Mouse (Mus musculus): ENCODE measurements at regions not wholly inside any gene's neighbourhood (a gene's known extent, or its start where the extent isn't known, plus 50 kb on each side); places are given as distances from the start of the nearest gene placed in this dataset.
A peak's percentile ranks its signal among the peaks of the same experiment; 100 is the strongest.

GRCm38 (mm10) chr6:50783494-50783893, 129.3 kb upstream of the Npvf start:
- Histone ChIP-seq H3K4me1 (ENCODE audit: control insufficient read depth, insufficient read depth, low read length) (no peaks in the 10 kb centered on the region), H3K4me3 (ENCODE audit: low read depth, low read length) (no peak overlapping the region), H3K9me3 (ENCODE audit: control insufficient read depth, low read length) (no peaks in the 10 kb centered on the region), H3K9ac (ENCODE audit: low read length) (no peak overlapping the region), H3K27ac (replicated peaks; ENCODE audit: low read depth, low read length) (no peak overlapping the region), H3K4me2 (ENCODE audit: low read depth, severe bottlenecking) (no peak overlapping the region), H3K27me3 (ENCODE audit: control insufficient read depth, insufficient read depth, low read length) (no peaks in the 10 kb centered on the region), H3K36me3 (ENCODE audit: control insufficient read depth, insufficient read depth, low read length) (no peaks in the 10 kb centered on the region)
- no peak for DNase-seq (ENCODE audit: low spot score)
- ATAC-seq (ENCODE audit: insufficient number of reproducible peaks, low FRiP score, low TSS enrichment, low read depth): no peak
- WGBS: 77% methylated on average over 10 of the region's 10 CpGs

DNA sequence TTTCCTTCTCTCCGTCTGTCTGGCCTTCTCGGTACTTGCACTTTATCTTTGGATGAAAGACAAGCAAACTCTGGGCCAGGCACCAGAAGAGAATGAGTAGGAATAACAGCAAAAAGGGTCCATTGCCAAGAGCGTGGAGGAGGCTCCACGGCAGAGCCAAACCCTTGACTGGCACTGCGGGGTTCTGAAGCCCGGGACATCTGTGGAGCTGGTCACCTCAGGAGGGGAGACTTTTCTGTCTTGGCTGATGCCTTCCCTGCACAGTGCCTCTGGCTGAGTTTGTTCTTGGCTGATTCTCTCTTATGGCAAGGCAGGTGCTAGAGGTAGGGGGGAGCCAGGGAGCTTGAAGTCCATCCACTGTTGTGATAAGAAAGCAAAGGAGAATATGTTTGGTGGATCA, 130.1 kb upstream of the Npvf start:
- Histone ChIP-seq H3K27me3 (ENCODE audit: control insufficient read depth, insufficient read depth, low read length) (no peaks in the 10 kb centered on the region), H3K27ac (replicated peaks; ENCODE audit: low read depth, low read length) (no peak overlapping the region)

GRCm38 (mm10) chr6:50787666-50788065, 133.4 kb upstream of the Npvf start:
- Histone ChIP-seq H3K36me3 (ENCODE audit: control insufficient read depth, insufficient read depth, low read length) (no peaks in the 10 kb centered on the region), H3K4me3 (ENCODE audit: low read depth, low read length) (no peak overlapping the region), H3K4me2 (ENCODE audit: low read depth, severe bottlenecking) (no peak overlapping the region), H3K27me3 (ENCODE audit: control insufficient read depth, insufficient read depth, low read length) (no peaks in the 10 kb centered on the region), H3K27ac (replicated peaks; ENCODE audit: low read depth, low read length) (no peak overlapping the region), H3K4me1 (ENCODE audit: control insufficient read depth, insufficient read depth, low read length) (no peaks in the 10 kb centered on the region), H3K9me3 (ENCODE audit: control insufficient read depth, low read length) (no peaks in the 10 kb centered on the region), H3K9ac (ENCODE audit: low read length) (no peak overlapping the region)
- DNase-seq (ENCODE audit: low spot score) (no peak), ATAC-seq (ENCODE audit: insufficient number of reproducible peaks, low FRiP score, low TSS enrichment, low read depth) (no peak)
- 94% methylated on average over 8 of the region's 8 CpGs for WGBS

More for the DNA sequence above, 130.1 kb upstream of the Npvf start:
- Histone ChIP-seq H3K4me2 (ENCODE audit: low read depth, severe bottlenecking) (no peak overlapping the region), H3K9ac (ENCODE audit: low read length) (no peak overlapping the region), H3K36me3 (ENCODE audit: control insufficient read depth, insufficient read depth, low read length) (no peaks in the 10 kb centered on the region), H3K4me3 (ENCODE audit: low read depth, low read length) (no peak overlapping the region), H3K9me3 (ENCODE audit: control insufficient read depth, low read length) (no peaks in the 10 kb centered on the region), H3K4me1 (ENCODE audit: control insufficient read depth, insufficient read depth, low read length) (no peaks in the 10 kb centered on the region)
- DNase-seq (ENCODE audit: low spot score) (no peak), ATAC-seq (ENCODE audit: insufficient number of reproducible peaks, low FRiP score, low TSS enrichment, low read depth) (no peak)
- 93% methylated on average over 6 of the region's 6 CpGs for WGBS

DNA sequence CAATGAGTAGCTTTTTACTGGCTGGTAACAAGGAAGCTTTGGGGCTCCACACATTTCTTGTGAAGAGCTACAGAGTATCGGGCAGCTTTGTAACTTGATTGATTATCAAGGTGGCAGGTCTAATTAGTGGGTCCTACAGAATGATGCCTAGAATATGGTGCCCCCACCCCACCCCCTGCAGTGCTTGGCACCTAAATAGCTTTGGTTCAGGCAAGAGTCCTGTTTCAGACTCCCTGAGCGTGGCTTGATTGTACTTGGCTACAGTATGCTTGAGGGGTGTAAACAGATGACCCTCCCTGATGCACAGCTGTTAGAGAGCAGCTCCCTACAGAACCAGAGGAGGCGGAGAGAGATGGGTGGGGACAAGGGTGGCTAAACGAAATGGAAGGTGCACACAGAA, 145.7 kb upstream of the Npvf start:
- WGBS: 29% methylated on average over 4 of the region's 4 CpGs
- H3K27me3 ChIP-seq (ENCODE audit: control insufficient read depth, insufficient read depth, low read length): no peaks in the 10 kb centered on the region
- H3K36me3 ChIP-seq (ENCODE audit: control insufficient read depth, insufficient read depth, low read length): no peaks in the 10 kb centered on the region
- no peaks in the 10 kb centered on the region for H3K9me3 ChIP-seq (ENCODE audit: control insufficient read depth, low read length)
- H3K9ac ChIP-seq (ENCODE audit: low read length): no peak overlapping the region
- no peak overlapping the region for H3K4me2 ChIP-seq (ENCODE audit: low read depth, severe bottlenecking)
- ATAC-seq (ENCODE audit: insufficient number of reproducible peaks, low FRiP score, low TSS enrichment, low read depth): no peak
- peaks cover 4% of the 10 kb centered on the region for H3K4me1 ChIP-seq (ENCODE audit: control insufficient read depth, insufficient read depth, low read length)
- no peak for DNase-seq (ENCODE audit: low spot score)
- no peak overlapping the region for H3K4me3 ChIP-seq (ENCODE audit: low read depth, low read length)
- no peak overlapping the region for H3K27ac ChIP-seq (replicated peaks; ENCODE audit: low read depth, low read length)

GRCm38 (mm10) chr6:50802956-50803355, 148.7 kb upstream of the Npvf start:
- H3K4me2 ChIP-seq (ENCODE audit: low read depth, severe bottlenecking): no peak overlapping the region
- H3K27me3 ChIP-seq (ENCODE audit: control insufficient read depth, insufficient read depth, low read length): no peaks in the 10 kb centered on the region
- no peaks in the 10 kb centered on the region for H3K36me3 ChIP-seq (ENCODE audit: control insufficient read depth, insufficient read depth, low read length)
- H3K27ac ChIP-seq (replicated peaks; ENCODE audit: low read depth, low read length): no peak overlapping the region
- DNase-seq (ENCODE audit: low spot score): no peak
- no peak overlapping the region for H3K4me3 ChIP-seq (ENCODE audit: low read depth, low read length)
- no peak for ATAC-seq (ENCODE audit: insufficient number of reproducible peaks, low FRiP score, low TSS enrichment, low read depth)
- H3K9ac ChIP-seq (ENCODE audit: low read length): no peak overlapping the region
- WGBS: 43% methylated on average over 7 of the region's 7 CpGs
- H3K9me3 ChIP-seq (ENCODE audit: control insufficient read depth, low read length): no peaks in the 10 kb centered on the region
- H3K4me1 ChIP-seq (ENCODE audit: control insufficient read depth, insufficient read depth, low read length): peaks cover 4% of the 10 kb centered on the region

- H3K4me1 ChIP-seq (ENCODE audit: control insufficient read depth, insufficient read depth, low read length): peaks cover 14% of the 10 kb centered on the region
- no peak overlapping the region for H3K9ac ChIP-seq (ENCODE audit: low read length)
- H3K9me3 ChIP-seq (ENCODE audit: control insufficient read depth, low read length): no peaks in the 10 kb centered on the region
- whole genome bisulfite sequencing: 90% methylated on average over 4 of the region's 4 CpGs
- H3K4me2 ChIP-seq (ENCODE audit: low read depth, severe bottlenecking): no peak overlapping the region
- DNase-seq (ENCODE audit: low spot score) (no peak), ATAC-seq (ENCODE audit: insufficient number of reproducible peaks, low FRiP score, low TSS enrichment, low read depth) (no peak)
- no peak overlapping the region for H3K27ac ChIP-seq (replicated peaks; ENCODE audit: low read depth, low read length)
- no peaks in the 10 kb centered on the region for H3K36me3 ChIP-seq (ENCODE audit: control insufficient read depth, insufficient read depth, low read length)
- no peaks in the 10 kb centered on the region for H3K27me3 ChIP-seq (ENCODE audit: control insufficient read depth, insufficient read depth, low read length)
- H3K4me3 ChIP-seq (ENCODE audit: low read depth, low read length): no peak overlapping the region
Measured at GRCm38 (mm10) chr6:50804477-50805005, 150.3 kb upstream of the Npvf start.

DNA sequence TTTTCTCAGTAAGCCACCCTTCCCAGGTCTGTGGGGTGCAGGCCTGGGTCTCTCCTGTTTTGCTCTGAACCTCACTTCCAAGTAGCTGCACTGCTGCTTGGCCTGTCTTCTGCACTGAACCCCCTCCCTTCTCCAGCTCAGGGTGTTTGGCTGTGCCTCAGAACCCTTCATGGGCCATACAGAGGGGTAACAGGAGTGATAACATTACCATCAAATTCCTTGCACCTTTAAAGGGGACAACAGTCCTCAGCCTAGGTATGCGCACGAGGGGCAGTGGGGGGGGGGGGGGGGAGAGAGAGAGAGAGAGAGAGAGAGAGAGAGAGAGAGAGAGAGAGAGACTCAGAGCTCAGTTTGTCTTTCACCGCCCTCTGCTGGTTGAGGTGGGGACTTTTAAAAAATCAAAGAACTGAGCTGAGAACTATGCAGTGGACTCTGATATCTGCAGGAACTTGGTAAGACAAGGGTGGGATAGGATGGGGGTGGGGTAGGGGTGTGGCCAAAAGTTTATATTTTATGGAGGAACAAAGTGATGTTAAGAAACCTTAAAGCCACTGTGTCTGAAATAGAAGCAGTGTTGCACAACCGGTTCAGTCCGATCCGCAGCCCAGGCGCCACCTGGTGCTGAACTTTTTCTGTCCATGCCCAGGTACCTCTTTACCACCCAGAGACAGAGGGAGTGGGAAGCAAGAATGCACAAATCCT, 152.3 kb upstream of the Npvf start:
- H3K9ac ChIP-seq (ENCODE audit: low read length): no peak overlapping the region
- no peak overlapping the region for H3K27ac ChIP-seq (replicated peaks; ENCODE audit: low read depth, low read length)
- no peak overlapping the region for H3K4me3 ChIP-seq (ENCODE audit: low read depth, low read length)
- H3K36me3 ChIP-seq (ENCODE audit: control insufficient read depth, insufficient read depth, low read length): no peaks in the 10 kb centered on the region
- peak; percentile 46; the same call in 1 of the 2 replicates for ATAC-seq (ENCODE audit: insufficient number of reproducible peaks, low FRiP score, low TSS enrichment, low read depth)
- H3K4me1 ChIP-seq (ENCODE audit: control insufficient read depth, insufficient read depth, low read length): peaks cover 23% of the 10 kb centered on the region
- no peaks in the 10 kb centered on the region for H3K27me3 ChIP-seq (ENCODE audit: control insufficient read depth, insufficient read depth, low read length)
- H3K9me3 ChIP-seq (ENCODE audit: control insufficient read depth, low read length): no peaks in the 10 kb centered on the region
- 17% methylated on average over 7 of the region's 7 CpGs for WGBS
- peak; percentile 71 for DNase-seq (ENCODE audit: low spot score)
- H3K4me2 ChIP-seq (ENCODE audit: low read depth, severe bottlenecking): no peak overlapping the region

GRCm38 (mm10) chr6:50807187-50808012, 153.2 kb upstream of the Npvf start:
- no peak overlapping the region for H3K27ac ChIP-seq (replicated peaks; ENCODE audit: low read depth, low read length)
- H3K4me1 ChIP-seq (ENCODE audit: control insufficient read depth, insufficient read depth, low read length): peaks cover 23% of the 10 kb centered on the region
- no peak for ATAC-seq (ENCODE audit: insufficient number of reproducible peaks, low FRiP score, low TSS enrichment, low read depth)

More at GRCm38 (mm10) chr6:50807187-50808012, 153.2 kb upstream of the Npvf start:
- Histone ChIP-seq H3K4me2 (ENCODE audit: low read depth, severe bottlenecking) (no peak overlapping the region), H3K9me3 (ENCODE audit: control insufficient read depth, low read length) (no peaks in the 10 kb centered on the region), H3K9ac (ENCODE audit: low read length) (no peak overlapping the region), H3K36me3 (ENCODE audit: control insufficient read depth, insufficient read depth, low read length) (no peaks in the 10 kb centered on the region), H3K4me3 (ENCODE audit: low read depth, low read length) (no peak overlapping the region), H3K27me3 (ENCODE audit: control insufficient read depth, insufficient read depth, low read length) (no peaks in the 10 kb centered on the region)
- 70% methylated on average over 19 of the region's 19 CpGs for WGBS
- no peak for DNase-seq (ENCODE audit: low spot score)
